Mouse (Mus musculus): ENCODE measurements around the gene Kctd12. TPM values are rescaled to one million over a fixed set of nuclear protein-coding genes. Genes with fewer than 3 reads are reported as not detected.
A peak's percentile ranks its signal among the peaks of the same experiment; 100 is the strongest.

Gene Kctd12
- total RNA-seq, 1 experiment, result 2.5 TPM

DNA sequence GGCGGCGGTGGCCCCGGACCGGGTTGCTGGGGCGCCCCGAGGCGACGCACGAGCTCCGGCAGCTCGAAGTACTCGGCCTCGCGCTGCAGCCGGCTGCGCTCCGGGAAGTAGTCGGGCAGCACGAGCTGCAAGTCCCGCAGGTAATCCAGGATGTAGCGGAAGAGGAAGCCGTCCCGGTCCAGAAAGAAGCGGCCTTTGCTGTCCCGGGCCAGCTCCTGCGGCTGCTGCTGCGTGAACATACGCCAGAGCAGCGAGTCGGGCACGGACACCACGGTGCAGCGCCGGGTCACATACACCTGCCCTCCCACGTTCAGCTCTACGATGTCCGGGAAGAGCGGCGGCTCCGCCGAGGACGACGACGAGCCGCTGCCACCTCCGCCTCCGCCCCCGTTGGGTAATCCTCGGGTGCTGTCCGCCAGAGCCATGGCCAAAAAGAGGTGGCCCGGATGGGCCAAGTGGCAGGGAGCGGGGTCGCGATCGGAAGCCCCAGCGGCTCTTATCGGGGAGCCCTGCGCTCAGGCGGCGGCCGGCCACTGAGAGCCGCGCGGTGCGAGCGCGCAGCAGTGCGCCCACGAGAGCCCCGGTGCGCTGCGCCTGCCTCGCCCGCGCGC lies 316 bp downstream of the Kctd12 start:
- Histone ChIP-seq H3K9me3 (ENCODE audit: control insufficient read depth, insufficient read depth, low read depth, low read length) (no peaks in the 10 kb centered on the region), H3K4me3 (ENCODE audit: insufficient read depth in 1 of 2, low read depth in 1 of 2, low read length in 2 of 2, poor library complexity in 1 of 2, severe bottlenecking in 1 of 2) (peak overlapping the region; percentile 78 to 84), H3K27ac (ENCODE audit: insufficient read depth, low read depth, low read length, poor library complexity, severe bottlenecking) (no peak overlapping the region), H3K36me3 (ENCODE audit: control insufficient read depth, insufficient read depth, low read length, poor library complexity, severe bottlenecking) (no peaks in the 10 kb centered on the region), H3K4me1 (ENCODE audit: control insufficient read depth in 2 of 2, insufficient read depth in 2 of 2, low read length in 2 of 2, poor library complexity in 1 of 2) (peaks cover 0 to 2% of the 10 kb centered on the region in 2 experiments; a peak in 2 of 4 replicates), H3K9ac (ENCODE audit: insufficient read depth, low read depth, low read length, poor library complexity, severe bottlenecking) (peak overlapping the region; percentile 81)
- DNase-seq (ENCODE audit: low read depth, low spot score), result peak; percentile 19
- TF ChIP-seq ZNF384 (IDR thresholded peaks at IDR 0.05; ENCODE audit: low read depth, low read length) (no peak), ZC3H11A (IDR thresholded peaks at IDR 0.05; ENCODE audit: borderline replicate concordance, low read depth, low read length) (no peak), CHD2 (IDR thresholded peaks at IDR 0.05; ENCODE audit: low read depth, low read length) (no peak), HCFC1 (IDR thresholded peaks at IDR 0.05; ENCODE audit: borderline replicate concordance, insufficient read depth, low read length) (no peak), MAFK (IDR thresholded peaks at IDR 0.05; ENCODE audit: insufficient read depth, low read depth, low read length) (no peak)
- in situ Hi-C loops (cut with MboI; ENCODE audit: low sequenced_read_pairs in 2 of 2, unreplicated experiment in 2 of 2), result no loop called here

DNA sequence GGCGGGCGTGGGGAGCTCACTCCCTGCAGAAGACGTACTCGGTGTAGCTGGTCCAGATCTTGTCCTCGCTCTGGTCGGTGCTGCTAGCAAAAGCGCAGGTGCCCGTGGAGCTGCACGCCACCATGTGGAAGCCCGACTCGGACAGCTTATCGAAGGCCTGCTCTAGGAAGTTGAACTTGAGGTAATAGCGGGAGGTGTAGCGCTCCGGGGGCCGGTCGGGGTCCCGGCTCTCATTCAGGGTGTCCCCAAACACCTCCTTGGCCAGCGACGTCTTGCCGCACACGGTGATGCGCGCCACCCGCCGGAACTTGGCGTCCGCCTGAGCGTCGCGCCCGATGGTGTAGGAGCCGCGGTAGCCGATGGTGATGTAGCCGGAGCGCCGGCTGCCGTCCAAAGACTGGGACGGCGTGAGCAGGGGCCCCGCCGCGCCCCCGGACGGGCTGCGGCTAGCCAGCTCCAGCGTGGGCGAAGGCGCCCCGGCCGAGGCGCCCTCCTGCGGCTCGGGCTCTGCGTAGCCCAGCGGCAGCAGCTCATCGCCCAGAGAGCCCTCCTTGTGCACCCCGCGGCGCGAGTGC lies 909 bp downstream of the Kctd12 start:
- H3K9me3 ChIP-seq (ENCODE audit: control insufficient read depth, insufficient read depth, low read depth, low read length), result no peaks in the 10 kb centered on the region
- no peak overlapping the region for H3K27ac ChIP-seq (ENCODE audit: insufficient read depth, low read depth, low read length, poor library complexity, severe bottlenecking)
- in situ Hi-C loops (cut with MboI; ENCODE audit: low sequenced_read_pairs in 2 of 2, unreplicated experiment in 2 of 2), result no loop called here
- H3K9ac ChIP-seq (ENCODE audit: insufficient read depth, low read depth, low read length, poor library complexity, severe bottlenecking), result peak overlapping the region; percentile 81
- DNase-seq (ENCODE audit: low read depth, low spot score), result peak; percentile 26
- peak overlapping the region; percentile 78 to 84 for H3K4me3 ChIP-seq (ENCODE audit: insufficient read depth in 1 of 2, low read depth in 1 of 2, low read length in 2 of 2, poor library complexity in 1 of 2, severe bottlenecking in 1 of 2)
- peaks cover 0 to 2% of the 10 kb centered on the region in 2 experiments; a peak in 2 of 4 replicates for H3K4me1 ChIP-seq (ENCODE audit: control insufficient read depth in 2 of 2, insufficient read depth in 2 of 2, low read length in 2 of 2, poor library complexity in 1 of 2)
- no peaks in the 10 kb centered on the region for H3K36me3 ChIP-seq (ENCODE audit: control insufficient read depth, insufficient read depth, low read length, poor library complexity, severe bottlenecking)
- TF ChIP-seq CHD2 (IDR thresholded peaks at IDR 0.05; ENCODE audit: low read depth, low read length) (no peak), ZNF384 (IDR thresholded peaks at IDR 0.05; ENCODE audit: low read depth, low read length) (no peak), ZC3H11A (IDR thresholded peaks at IDR 0.05; ENCODE audit: borderline replicate concordance, low read depth, low read length) (no peak), MAFK (IDR thresholded peaks at IDR 0.05; ENCODE audit: insufficient read depth, low read depth, low read length) (no peak), HCFC1 (IDR thresholded peaks at IDR 0.05; ENCODE audit: borderline replicate concordance, insufficient read depth, low read length) (no peak)

DNA sequence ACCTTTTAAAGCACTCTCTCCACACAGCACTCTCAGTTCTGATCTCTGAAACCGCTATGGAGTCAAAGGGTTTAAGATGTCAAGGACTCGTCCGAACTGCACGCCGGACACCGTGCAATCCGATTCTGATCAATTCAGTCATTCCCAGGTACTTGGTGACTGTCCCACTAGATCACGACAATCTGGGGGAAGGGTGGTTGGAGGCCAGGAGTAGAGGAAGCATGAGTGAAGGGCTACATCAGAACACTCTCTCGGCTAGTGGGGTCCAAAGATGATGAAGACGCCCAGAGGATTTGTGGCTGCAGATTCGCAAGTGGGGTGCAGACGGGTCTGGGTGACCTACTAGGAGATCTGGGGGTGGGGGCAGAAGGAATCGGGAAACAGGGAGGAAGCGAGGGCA lies 1.5 kb downstream of the Kctd12 start:
- H3K9ac ChIP-seq (ENCODE audit: insufficient read depth, low read depth, low read length, poor library complexity, severe bottlenecking), result peak overlapping the region; percentile 81; the same call in 1 of the 2 replicates
- no peak overlapping the region for H3K27ac ChIP-seq (ENCODE audit: insufficient read depth, low read depth, low read length, poor library complexity, severe bottlenecking)
- peaks cover 0 to 2% of the 10 kb centered on the region in 2 experiments; a peak in 2 of 4 replicates for H3K4me1 ChIP-seq (ENCODE audit: control insufficient read depth in 2 of 2, insufficient read depth in 2 of 2, low read length in 2 of 2, poor library complexity in 1 of 2)
- peak; percentile 11 for DNase-seq (ENCODE audit: low read depth, low spot score)
- TF ChIP-seq ZC3H11A (IDR thresholded peaks at IDR 0.05; ENCODE audit: borderline replicate concordance, low read depth, low read length) (no peak), ZNF384 (IDR thresholded peaks at IDR 0.05; ENCODE audit: low read depth, low read length) (no peak), HCFC1 (IDR thresholded peaks at IDR 0.05; ENCODE audit: borderline replicate concordance, insufficient read depth, low read length) (no peak), CHD2 (IDR thresholded peaks at IDR 0.05; ENCODE audit: low read depth, low read length) (no peak), MAFK (IDR thresholded peaks at IDR 0.05; ENCODE audit: insufficient read depth, low read depth, low read length) (no peak)
- no peaks in the 10 kb centered on the region for H3K9me3 ChIP-seq (ENCODE audit: control insufficient read depth, insufficient read depth, low read depth, low read length)
- H3K36me3 ChIP-seq (ENCODE audit: control insufficient read depth, insufficient read depth, low read length, poor library complexity, severe bottlenecking), result no peaks in the 10 kb centered on the region
- H3K4me3 ChIP-seq (ENCODE audit: insufficient read depth in 1 of 2, low read depth in 1 of 2, low read length in 2 of 2, poor library complexity in 1 of 2, severe bottlenecking in 1 of 2), result peak overlapping the region; percentile 78 to 84
- in situ Hi-C loops (cut with MboI; ENCODE audit: low sequenced_read_pairs in 2 of 2, unreplicated experiment in 2 of 2), result no loop called here

DNA sequence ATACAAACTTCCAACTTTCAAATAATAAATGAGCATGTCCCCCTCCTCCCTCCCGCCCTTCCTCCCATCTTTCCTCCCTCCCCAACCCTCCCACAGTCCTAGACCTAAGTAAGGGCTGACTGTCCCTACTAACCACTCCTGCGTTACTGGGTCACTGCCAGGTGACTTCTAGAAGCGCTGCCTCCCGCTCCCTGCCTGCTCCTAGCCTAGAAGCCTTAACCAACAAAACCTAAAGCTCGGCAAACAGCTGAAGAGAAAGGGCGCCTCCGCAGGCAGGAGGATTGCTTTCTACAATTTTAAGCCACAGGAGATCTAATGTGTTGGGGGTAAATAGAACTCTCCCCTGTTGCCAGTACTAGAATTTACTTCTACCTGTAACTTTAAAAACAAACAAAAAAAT lies 2.0 kb downstream of the Kctd12 start:
- no peak for TF ChIP-seq CHD2 (IDR thresholded peaks at IDR 0.05; ENCODE audit: low read depth, low read length)
- no peak for TF ChIP-seq ZNF384 (IDR thresholded peaks at IDR 0.05; ENCODE audit: low read depth, low read length)
- TF ChIP-seq ZC3H11A (IDR thresholded peaks at IDR 0.05; ENCODE audit: borderline replicate concordance, low read depth, low read length), result no peak
- no peak for TF ChIP-seq MAFK (IDR thresholded peaks at IDR 0.05; ENCODE audit: insufficient read depth, low read depth, low read length)
- no peak for TF ChIP-seq HCFC1 (IDR thresholded peaks at IDR 0.05; ENCODE audit: borderline replicate concordance, insufficient read depth, low read length)
- H3K36me3 ChIP-seq (ENCODE audit: control insufficient read depth, insufficient read depth, low read length, poor library complexity, severe bottlenecking), result no peaks in the 10 kb centered on the region
- no peak overlapping the region for H3K27ac ChIP-seq (ENCODE audit: insufficient read depth, low read depth, low read length, poor library complexity, severe bottlenecking)
- H3K9ac ChIP-seq (ENCODE audit: insufficient read depth, low read depth, low read length, poor library complexity, severe bottlenecking), result no peak overlapping the region
- H3K9me3 ChIP-seq (ENCODE audit: control insufficient read depth, insufficient read depth, low read depth, low read length), result no peaks in the 10 kb centered on the region
- peak; percentile 8 for DNase-seq (ENCODE audit: low read depth, low spot score)
- in situ Hi-C loops (cut with MboI; ENCODE audit: low sequenced_read_pairs in 2 of 2, unreplicated experiment in 2 of 2), result no loop called here
- H3K4me3 ChIP-seq (ENCODE audit: insufficient read depth in 1 of 2, low read depth in 1 of 2, low read length in 2 of 2, poor library complexity in 1 of 2, severe bottlenecking in 1 of 2), result no peak overlapping the region
- peaks cover 0 to 2% of the 10 kb centered on the region in 2 experiments; a peak in 2 of 4 replicates for H3K4me1 ChIP-seq (ENCODE audit: control insufficient read depth in 2 of 2, insufficient read depth in 2 of 2, low read length in 2 of 2, poor library complexity in 1 of 2)

Measured in ES-E14 (cell line).